Mouse (Mus musculus): ENCODE results near the gene E2f1. TPM values are rescaled to one million over a fixed set of nuclear protein-coding genes. Genes with fewer than 3 reads are reported as not detected.

Gene E2f1
- total RNA-seq, 2 experiments from 2014 or later = 2.2 to 4.3 TPM

- intact Hi-C loops (cut with DNase I) = no loop called here
- no peak for DNase-seq
These were observed 15.4 kb upstream of the E2f1 start for GRCm38 (mm10) chr2:154584931-154585601.

DNA sequence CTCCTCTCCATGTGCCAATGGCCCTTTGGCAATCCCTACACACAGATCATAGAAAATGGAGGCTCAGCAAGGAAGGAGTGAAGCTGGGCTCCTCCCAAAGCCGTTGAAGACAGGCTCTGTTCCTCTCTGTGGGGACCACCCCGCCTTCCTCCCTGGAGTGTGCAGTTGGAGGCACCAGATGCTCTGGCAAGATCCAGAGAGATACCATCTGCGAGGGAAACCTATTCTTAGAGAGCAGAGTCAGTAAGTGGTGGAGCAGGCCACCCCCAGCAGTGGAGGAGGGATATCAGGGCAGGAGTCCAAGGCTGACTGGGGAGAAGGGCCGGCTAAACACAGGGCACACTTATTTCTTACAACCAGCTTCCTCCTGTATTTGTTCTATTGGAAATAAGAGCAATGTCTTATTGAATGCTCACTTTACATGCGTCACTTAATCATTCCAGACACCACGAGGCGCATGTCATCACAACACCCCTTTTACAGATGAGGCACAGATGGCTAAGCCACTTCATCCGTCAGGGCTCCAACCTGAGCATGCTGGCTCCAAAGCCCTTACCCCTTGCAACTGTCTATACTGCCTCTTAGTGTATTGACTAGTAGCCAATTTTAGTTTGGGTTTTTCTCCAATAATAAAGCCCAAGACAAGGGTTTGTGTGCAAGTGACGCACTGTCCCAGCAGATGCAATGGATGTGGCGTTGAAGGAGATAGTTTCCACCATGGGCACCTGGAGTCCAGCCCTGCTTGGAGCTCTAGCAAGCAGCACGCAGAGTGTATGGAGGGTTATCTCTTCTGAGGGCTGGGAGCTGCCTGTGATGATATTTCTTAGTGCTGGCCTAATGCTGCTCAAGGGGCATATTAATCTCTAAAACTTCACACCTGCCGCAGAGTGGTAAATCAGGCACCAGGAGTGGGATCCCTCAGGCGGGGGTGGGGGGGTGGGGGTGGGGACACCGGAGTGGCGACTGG, 14.5 kb upstream of the E2f1 start:
- intact Hi-C loops (cut with DNase I) = no loop called here

GRCm38 (mm10) chr2:154581421-154581820, 11.7 kb upstream of the E2f1 start:
- intact Hi-C loops (cut with DNase I) = no loop called here
- DNase-seq = no peak

More for the DNA sequence above, 14.5 kb upstream of the E2f1 start:
- no peak for DNase-seq

GRCm38 (mm10) chr2:154580586-154580985, 10.9 kb upstream of the E2f1 start:
- intact Hi-C loops (cut with DNase I) = no loop called here

GRCm38 (mm10) chr2:154577744-154578067, 8.0 kb upstream of the E2f1 start:
- DNase-seq = no peak
- intact Hi-C loops (cut with DNase I) = no loop called here

More at GRCm38 (mm10) chr2:154580586-154580985, 10.9 kb upstream of the E2f1 start:
- peak; percentile 36 to 65 for DNase-seq

DNA sequence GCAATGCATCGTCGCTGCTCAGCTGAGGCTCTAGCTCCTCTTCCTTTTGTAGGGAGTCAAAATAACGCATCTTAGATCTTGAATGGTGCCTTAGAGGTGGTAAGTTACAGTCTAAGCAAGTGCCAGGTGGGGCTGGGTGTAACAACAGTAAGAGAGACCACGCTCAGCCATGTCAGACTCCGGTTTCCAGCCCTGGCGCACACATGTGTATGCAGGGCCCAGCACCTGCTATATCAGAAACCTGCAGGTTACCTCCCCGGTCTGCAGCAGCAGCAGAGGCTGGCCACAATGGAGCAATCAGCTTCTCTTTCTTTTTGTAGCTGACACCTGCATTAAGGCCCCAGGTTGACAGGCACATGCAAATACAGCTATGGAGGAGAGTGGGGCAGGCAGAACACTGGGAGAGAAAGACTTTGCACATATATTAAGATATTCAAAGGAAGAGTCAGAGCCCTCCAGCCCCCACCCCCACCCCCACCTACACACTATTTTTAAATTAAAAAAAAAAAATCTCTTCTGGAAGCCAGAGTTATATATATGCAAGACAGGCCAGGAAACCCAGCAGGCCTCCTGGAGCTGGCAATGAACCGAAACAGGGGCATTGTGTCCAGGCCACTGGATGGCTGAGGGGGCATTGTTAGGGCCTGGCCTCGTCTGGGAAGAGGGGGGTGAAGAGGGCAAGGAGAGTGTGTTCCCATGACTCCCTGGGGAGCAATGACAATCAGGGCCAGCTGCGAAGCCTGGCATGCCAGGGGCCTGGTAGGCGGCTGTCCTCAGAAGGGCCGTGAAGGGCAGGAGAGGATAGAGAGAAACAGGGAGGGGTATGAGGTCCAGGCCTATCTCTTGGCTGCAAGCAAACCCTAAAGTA, 7.4 kb upstream of the E2f1 start:
- no peak for DNase-seq

DNA sequence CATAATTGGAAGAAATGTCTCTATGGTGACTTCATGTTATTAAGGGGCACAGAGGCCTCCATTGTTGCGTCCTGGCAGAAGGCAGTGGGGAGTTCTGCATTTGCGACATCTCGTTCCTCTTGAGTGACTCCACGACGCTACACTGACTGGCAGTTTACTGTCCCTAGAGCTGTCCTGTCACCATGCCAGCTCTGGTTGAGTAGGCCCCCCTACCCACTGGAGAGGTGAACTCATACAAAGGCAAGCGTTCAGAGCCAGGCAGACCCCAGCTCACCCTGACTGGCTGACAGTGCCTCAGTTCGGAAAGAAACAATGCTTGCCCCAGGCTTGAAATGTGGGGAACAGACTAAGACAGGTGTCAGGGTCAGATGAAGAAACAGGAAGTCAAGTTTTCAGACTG, 4.6 kb upstream of the E2f1 start:
- intact Hi-C loops (cut with DNase I) = no loop called here
- DNase-seq = no peak

More for the DNA sequence above, 7.4 kb upstream of the E2f1 start:
- intact Hi-C loops (cut with DNase I) = no loop called here

- intact Hi-C loops (cut with DNase I) = no loop called here
- DNase-seq = no peak
These were observed 3.3 kb upstream of the E2f1 start for GRCm38 (mm10) chr2:154572996-154573395.

- no peak for DNase-seq
- intact Hi-C loops (cut with DNase I) = no loop called here
These were observed 2.3 kb upstream of the E2f1 start for GRCm38 (mm10) chr2:154571976-154572375.

- DNase-seq = no peak
- intact Hi-C loops (cut with DNase I) = no loop called here
These were observed 1.6 kb upstream of the E2f1 start for GRCm38 (mm10) chr2:154571266-154571665.

- intact Hi-C loops (cut with DNase I) = no loop called here
- no peak for DNase-seq
These were observed 974 bp upstream of the E2f1 start for GRCm38 (mm10) chr2:154570666-154571065.

- peak; percentile 69 to 74 for DNase-seq
- intact Hi-C loops (cut with DNase I) = loop anchor here (2.0 kb wide), 1 partner anchor 44 kb away; the partner anchor contains the start of genes 4930519P11Rik and Zfp341
These were observed 482 bp downstream of the E2f1 start for GRCm38 (mm10) chr2:154569071-154569748.

GRCm38 (mm10) chr2:154568329-154569070, 1.2 kb downstream of the E2f1 start:
- intact Hi-C loops (cut with DNase I) = loop anchor here (2.0 kb wide), 1 partner anchor 44 kb away; the partner anchor contains the start of genes 4930519P11Rik and Zfp341
- peak; percentile 39 to 50 for DNase-seq

DNA sequence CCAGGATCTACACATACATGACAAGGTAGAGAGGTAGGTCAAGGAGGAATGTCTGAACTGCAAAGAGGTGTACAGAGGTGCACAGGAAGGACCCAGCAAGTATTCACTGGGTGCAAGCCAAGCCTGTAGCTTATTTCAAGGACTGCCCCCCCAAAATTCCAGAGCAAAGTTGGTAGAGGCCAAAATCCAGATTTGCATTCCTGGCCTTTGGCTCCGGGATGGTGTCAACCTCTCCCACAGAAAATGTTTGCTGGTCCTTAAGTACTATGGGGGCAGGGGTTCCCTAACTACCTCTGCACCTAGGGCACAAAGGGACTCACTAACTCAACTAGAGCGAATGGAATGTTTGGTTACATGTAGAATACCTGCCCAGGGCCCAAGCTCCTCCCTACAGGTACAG, 1.9 kb downstream of the E2f1 start:
- no peak for DNase-seq
- intact Hi-C loops (cut with DNase I) = loop anchor here (2.0 kb wide), 1 partner anchor 45 kb away; the partner anchor contains the start of genes 4930519P11Rik and Zfp341

GRCm38 (mm10) chr2:154566641-154567040, 3.1 kb downstream of the E2f1 start:
- DNase-seq = no peak
- intact Hi-C loops (cut with DNase I) = no loop called here

- intact Hi-C loops (cut with DNase I) = no loop called here
These were observed 4.1 kb downstream of the E2f1 start for GRCm38 (mm10) chr2:154565562-154565961.

DNA sequence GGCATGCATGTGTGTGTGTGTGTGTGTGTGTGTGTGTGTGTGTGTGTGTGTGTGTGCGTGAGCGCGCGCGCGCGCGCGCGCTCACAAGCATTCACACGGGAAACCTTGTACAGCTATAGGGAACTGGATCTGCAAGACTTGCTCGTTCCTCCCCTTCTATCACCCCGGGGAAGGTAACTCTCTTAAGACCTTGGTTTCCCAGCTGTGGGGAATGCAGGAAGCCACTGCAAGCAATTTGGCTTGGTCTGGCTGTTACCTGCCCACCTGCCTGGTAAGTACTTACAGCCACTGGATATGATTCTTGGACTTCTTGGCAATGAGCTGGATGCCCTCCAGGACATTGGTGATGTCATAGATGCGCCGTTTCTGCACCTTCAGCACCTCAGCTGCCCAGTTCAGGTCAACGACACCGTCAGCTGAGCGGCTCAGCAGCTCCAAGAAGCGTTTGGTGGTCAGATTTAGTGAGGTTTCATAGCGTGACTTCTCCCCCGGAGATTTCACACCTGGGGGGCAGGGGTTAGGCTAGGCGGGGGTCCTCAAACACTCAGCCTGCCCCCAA, 6.0 kb downstream of the E2f1 start:
- DNase-seq = no peak
- intact Hi-C loops (cut with DNase I) = no loop called here

More at GRCm38 (mm10) chr2:154565562-154565961, 4.1 kb downstream of the E2f1 start:
- DNase-seq = no peak

GRCm38 (mm10) chr2:154558264-154559039, 11.2 kb downstream of the E2f1 start, which contains the start of gene Necab3:
Gene Necab3, minus strand, starts transcription at chr2:154558890.
- DNase-seq = peak; percentile 40 to 45
- intact Hi-C loops (cut with DNase I) = loop anchor here (5.0 kb wide), 1 partner anchor 49 kb away; no protein-coding TSS in a partner anchor
